Mouse (Mus musculus) testis, postnatal 14 days (tissue): ENCODE data around the gene Aven.

Source experiments
- DNase-seq: peaks from one replicate; pipeline ENCODE4 v3.0.0; 2021; ENCODE audit warnings: low spot score

The Aven gene

DNA sequence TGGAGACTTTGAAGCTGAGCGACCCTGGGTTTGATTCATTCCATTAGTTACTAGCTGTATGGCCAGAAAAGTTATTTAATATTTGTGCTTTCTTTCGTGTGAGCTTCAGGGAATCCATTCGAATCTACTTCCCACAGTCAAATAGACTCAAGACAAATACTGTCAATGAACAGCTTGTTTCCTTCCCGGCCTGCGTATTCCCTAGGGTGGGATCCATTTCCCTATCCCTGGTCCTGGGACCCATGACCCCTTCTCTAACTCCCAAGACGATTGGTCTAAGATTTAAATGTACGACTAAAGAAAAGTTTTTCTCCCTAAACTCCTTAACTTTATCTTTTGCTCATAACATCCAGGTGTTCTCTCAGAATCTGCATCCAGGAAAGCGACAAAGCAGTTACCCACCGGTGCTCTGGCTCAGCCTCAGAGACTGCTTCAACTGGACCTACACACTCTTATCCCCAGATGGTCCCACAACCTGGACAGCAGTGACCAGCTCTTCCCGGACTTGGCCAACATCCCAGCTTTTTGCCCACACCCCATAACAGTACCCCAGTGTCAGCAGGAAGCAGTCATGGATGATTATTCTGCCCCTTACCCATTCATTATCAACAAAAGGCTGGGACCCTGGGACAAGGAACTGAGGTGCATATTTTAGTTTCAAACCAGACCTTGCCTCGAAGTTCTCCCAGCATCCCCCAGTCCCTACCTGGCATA, 2.1 kb upstream of the Aven start:
- no peak for DNase-seq

DNA sequence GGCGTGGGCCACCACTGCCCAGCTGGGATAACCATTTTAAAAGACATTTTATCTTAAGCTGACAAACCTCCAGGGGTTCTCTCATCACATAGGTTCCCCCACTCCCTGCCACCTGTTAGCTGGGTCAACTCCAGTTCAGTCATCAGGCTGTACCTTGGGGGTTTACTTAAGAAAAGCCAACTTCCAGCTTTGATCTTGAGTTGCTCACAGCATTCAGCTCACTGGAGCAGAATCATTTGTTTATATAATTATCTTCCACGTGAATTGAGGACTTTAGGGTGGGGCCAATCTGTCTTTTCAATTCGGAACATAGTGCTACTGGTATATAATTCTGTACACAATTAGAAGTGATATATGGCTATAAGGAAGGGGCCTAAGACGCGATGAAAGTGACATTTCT, 1.1 kb upstream of the Aven start:
- DNase-seq = no peak

DNA sequence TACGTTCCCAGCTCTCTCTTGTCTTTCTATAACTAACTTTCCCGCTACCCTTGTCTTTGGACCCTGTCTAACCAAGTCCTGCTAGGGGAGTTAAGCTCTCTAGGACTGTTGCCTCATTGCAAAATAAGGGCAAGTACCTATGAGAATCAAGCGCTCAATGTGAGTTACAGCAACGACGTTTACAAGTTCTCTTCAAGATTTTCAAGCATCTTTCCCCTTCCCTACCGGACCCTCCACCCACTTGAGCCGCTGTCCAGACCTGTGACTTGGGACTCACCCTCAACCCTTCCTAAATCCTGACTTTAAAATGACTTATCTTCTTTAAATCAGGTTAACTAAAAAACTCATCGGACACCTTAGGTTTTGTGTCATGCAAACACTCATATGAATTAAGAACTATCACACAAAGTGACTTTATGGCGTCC, 321 bp upstream of the Aven start:
- no peak for DNase-seq

DNA sequence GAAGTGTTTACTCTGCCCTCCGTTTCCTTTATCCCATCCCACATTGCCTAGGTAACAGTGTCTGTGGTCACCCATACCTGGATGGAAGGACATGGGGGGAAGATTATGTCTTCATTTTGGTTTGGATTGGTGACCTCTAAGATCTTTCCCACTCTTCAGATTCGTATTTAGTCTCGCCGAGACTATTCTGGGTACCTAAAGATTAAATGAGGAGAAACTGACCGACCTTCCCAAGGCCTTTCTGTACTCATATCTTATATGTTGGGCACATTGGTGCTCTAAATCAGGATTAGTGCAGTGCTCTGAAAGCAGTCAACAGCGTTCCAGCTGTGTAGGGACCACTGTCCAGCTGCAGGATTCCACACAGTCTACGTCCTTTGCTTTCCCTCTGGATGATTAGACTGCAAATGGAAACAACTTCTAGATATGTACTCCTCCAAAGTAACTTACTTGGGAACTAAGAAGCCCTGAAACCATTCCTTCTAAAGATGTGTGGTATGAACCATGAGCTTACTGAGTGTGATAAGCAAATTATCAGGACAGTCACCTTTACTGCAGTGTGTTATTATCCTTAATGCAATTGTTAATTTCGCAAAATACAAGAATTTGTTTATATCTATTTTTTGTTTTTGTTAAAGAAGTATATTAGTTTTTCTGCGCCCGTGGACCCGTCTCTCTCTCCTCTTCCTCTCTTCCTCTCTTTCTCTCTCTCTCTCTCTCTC, 936 bp downstream of the Aven start:
- no peak for DNase-seq

DNA sequence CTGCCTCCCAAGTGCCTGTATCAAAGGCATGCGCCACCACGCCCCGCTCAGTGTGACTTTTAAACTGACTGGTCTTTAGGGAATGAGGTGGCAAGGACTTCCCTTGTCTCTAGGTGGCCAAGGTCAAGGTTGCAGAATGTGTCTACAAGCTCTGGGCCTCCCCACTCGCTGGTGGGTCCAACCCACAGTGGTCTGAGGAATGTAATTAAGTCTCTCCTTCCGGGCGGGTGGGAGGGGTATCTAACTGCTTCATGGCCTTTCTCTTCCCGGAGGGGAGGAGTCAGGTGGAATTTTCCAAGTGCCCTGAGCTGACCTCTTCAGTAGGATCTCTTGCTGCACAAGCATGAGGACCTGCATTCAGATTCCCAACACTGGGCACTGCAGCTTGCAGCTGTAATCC, 5.1 kb downstream of the Aven start:
- no peak for DNase-seq

DNA sequence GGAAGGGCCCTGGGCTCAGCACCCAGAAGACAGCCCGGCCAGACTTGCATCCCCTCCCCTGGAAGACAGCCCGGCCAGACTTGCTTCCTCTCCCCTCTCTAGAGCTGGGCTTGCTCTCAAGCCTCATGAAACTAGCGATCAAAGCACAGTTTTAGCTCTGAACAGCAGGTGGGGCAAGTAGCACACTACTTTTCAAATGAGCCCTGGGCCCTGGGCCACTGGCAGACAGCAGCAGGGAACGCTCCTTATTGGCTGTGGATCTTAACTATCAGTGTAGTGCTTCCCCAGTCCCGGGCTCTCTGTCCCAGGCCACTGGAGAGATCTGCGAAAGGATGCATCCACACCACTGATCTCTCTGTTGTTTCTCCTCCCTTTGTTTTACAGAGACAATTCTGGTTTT, 8.4 kb downstream of the Aven start:
- peak; percentile 54 for DNase-seq

DNA sequence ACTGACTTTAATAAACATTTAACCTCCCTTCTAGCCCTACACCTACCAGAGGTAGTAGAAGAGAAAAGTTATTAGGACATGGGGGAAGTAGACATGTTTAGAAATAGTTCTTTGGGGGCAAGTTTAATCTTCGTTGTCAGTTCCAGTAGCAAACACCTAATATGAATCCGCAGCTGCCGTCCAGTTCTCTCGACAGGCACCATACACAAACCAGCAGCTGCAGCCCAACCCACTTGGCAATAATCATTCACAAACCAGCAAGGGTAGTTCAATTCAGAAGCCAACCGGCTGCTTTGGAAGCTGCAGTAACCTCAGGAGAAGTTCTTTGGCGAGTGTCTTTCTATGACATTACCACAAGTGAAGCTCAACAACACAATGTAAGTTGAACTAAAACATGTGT, 11.2 kb downstream of the Aven start:
- DNase-seq = no peak

DNA sequence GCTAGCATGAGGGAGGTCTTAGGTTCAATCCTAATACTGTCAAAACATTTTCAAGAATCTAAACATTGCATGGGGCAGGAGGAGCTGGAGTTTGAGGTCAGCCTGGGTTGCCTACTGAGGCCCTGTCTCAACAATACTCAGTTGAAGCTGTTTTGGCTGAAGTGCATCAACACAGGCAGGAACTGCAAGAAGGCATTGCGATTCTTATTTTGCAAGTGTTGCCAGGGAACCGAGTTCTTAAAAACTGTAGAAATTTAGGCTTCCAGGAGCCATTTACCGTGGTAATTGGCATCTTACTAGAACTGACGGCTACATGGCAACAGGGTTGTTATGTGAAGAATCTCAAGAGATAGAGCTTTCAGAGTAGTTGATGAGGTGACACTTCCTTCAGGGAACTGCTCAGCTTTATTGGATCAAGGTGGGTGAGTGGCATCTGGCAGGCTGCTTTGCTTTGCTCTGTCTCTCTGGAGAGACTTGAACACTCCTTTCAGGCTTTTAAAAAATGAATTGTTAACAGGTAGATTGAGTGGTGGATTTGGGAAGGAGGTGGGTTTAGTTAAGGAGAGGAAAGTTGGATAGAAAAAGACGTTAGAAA, 14.2 kb downstream of the Aven start:
- DNase-seq = no peak

DNA sequence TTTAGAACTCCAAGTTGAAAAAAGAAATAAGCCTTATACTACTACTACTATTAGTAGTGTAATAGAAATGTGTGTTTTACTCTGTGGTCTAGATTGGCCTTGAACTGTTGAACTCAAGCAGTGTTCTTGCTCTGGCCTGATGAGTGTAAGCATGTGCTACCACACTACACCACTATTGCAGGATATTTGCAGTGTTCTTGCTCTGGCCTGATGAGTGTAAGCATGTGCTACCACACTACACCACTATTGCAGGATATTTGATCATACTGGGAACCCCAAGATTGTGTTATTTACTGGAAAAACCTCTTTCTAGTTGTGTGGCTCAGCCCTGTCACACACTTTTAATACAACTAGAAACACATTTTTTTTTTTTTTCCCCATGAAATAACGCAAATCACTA, 14.7 kb downstream of the Aven start:
- no peak for DNase-seq

DNA sequence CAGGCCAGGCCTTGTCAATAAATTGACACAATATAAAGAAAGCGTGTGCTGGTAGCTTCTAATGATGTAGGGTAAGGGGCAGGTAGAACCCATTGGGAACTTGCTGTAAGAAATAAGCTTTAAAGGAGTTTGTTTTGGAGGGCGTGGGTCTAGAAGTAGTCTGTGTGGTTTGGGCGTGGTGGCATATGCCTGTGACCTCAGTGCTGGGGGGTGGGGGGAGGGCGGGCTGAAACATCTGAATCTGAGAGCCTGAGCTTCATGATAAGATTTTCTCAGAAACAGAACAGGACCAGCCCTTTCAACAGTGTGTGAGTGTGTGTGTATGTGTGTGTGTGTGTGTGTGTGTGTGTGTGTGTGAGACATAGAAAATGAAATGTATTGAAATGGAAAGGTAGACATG, 17.4 kb downstream of the Aven start:
- DNase-seq = no peak

DNA sequence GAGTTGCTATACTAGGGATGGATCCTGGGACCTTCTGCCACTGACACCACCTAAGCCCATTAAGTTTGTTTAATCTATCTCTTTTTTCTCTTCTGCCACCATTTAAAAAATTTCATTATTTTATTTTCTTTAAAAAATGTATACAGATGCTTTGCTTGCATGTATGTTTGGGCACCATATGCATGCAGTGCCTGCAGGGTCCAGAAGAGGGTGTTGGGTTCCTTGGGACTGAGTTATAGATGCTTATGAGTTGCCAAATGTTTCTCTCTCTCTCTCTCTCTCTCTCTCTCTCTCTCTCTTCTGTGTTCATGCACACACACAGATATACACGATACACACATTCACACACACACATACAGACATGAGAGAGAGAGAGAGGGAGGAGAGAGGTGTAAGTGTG, 20.3 kb downstream of the Aven start:
- no peak for DNase-seq

DNA sequence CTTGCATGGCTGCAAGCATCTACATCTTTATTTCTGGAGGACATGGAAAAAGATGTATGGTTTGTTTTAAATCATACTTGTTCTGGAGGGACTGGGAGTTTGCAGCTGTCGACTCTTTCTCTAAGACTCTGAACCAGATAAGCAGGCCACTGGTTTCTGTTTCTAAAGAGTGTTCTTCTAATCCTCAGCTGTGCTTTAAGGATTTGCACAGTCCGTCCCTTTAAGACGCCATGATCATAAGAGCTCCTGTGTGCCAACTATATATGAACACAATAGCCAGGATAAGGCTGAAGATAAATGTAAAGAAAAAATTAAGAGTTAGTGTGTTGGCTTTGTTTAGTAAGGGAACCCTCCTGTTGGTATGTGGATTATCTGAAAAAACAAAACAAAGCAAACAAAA, 24.0 kb downstream of the Aven start:
- no peak for DNase-seq

DNA sequence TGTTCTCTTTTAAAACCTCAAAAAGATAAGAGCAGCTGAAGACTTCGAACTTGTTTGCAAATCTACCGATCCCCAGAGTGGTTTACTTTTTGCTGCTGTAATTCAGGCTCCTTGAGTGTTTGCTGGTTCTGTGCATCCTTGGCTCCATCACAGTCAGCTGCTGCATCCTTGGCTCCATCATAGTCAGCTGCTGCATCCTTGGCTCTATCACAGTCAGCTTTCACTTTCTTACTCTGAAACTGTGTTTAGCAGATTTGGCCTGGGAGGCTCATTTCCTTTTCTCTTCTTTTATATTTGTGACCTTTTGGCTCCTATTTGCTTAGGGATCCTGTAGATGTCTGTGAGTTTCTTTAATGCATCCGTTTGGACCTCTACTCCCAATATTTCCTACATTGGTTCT, 24.5 kb downstream of the Aven start:
- DNase-seq = no peak

DNA sequence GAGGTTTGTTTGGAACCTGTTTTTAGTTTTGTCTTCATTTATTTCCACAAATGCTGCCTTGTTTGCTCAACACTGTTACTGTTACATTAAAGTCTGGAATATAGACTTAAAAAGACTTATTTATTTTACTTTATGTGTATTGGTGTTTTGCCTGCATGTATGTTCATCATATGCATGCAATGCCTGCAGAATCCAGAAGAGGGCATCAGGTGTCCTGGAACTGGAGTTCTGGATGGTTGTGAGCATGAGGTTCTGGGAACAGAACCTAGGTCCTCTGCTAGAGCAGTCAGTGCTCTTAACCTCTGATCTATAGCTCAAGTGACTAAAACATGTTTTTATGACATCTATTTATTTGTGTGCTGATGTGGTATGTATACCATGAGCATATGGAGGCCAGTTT, 25.8 kb downstream of the Aven start:
- DNase-seq = no peak

DNA sequence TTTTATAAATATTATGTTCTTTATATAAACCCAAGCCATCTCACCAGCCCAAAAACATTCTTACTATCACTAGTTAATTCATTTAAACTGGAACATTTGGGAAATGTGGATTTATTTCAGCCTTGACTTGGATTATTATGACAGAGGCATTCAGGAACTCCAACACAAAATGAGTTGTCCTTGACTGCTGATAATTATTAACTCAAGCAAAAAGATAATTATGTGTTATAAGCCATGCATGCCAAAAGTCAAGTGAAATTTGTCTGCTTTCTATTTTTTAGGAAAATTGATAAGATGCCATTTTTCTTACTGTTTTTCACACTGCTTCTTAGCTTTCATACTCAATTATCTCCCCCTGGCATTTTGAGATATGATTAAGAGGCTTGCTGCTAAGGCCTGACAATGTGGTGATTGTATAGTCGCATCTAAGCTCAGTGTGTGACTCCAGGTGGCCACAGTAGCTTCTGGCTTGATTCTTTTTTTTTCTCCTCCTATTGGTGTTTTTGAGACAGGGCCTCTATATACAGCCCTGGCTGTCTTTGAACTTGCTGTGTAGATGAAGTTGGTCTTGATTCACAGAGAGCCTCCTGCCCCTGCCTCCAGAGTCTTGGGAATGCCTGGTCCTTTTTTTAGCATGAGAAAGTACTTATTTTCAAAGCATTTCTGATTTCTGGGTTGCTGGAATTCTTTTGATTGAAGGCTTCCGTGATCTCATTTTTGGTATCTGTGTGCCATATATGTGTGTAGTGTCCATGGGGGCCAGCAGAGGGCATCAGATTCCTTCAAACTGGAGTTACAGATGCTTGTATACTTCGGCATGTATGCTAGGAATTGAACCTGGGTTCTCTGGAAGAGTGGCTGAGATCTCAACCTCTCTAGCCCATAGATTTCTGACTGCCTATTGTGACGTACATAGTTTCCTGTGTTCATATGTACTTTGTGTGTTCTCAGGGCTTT, 28.0 kb downstream of the Aven start:
- no peak for DNase-seq

DNA sequence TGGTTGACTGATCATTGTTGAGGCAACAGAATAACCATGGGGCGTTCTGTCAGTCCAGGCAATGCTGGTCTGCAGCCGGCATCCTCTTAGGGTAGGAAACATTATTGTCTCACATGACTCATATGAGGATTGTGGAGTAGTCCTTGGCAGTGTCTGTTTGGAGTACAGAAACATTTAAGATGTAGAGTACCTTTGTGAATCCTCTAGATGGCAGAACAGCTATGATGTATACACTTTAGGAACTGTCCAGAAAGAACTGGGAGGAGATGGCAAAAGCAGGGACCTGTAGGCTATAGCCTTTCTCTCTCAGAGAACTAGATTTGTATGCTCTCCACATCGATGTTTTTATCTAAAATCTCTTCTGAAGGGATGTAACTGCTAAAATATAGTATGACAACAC, 34.2 kb downstream of the Aven start:
- DNase-seq = no peak

DNA sequence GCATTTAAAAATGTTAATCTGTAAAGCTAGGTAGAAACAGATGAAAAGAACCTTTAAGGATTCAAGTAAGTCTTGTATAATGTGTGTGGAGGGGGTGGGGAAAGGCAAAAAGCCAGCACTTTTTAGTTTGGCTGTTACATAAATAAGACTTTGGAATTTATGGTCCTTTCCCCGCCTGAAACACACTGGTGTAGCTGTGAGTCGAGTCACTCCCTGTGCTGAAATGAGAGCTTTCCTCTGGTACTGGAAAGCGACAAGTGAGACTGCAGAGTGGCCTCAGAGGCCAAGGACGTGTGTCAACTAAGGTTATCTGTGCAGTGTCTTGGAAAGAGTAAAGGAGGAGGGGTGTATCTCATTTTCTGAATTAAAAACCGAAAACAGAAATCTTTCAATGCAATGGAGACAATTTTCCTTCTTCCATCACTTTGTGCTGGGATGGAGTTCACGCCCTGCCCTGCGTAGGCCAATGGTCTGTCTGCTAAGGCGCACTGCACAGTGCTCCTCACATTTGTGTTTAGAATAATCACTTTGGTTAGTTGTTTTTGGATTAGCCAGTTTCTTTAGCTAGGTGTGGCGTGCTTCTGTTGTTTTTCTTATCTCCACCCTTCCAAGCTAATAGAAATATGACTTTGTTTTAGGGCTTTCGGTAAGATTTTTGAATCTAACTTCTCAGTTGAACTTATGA, 40.2 kb downstream of the Aven start:
- DNase-seq = no peak

DNA sequence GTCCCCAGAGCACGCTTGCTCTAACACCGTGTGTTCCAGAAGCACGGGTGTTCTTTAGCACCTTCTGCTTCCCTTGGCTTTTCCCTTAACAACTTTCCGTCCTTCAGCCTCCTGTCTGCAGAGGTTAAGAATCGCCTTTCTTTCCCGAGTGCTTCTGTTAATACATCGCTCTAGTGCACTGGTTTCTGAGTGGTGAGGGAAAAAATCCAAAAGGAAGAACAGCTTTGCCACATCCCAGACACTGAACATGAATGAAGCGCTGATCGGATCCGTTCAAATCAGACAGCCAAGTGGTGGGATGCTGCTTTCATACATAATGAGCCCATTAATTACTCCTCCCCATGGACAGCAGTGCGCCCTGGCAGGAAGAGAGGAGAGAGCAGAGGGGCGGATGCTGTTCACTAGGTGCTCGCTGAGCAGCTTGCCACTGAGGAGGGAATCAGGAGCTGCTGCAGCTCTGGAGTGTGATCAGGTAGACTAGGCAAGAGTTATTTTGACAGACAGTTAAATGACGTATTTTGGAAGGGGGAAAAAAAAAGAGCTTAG, 42.0 kb downstream of the Aven start:
- no peak for DNase-seq

DNA sequence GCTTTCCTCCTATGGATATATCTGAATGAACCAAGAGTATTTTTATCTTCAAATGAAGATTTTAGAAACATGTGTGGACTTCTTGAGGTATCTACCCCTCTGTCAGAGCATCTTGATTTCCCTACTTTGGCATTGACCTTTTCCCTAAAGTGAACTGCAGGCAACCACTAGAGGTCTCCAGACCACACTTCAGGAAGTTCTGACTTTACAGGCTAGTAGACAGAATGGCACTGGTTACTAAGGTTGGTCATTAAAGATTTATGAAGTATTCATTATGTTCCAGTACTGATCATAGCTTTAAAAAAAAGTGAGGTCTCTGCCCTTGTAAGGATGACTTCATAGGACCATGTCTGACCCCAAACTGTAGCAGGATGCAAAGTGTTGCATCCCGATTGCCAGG, 46.0 kb downstream of the Aven start:
- DNase-seq = no peak

DNA sequence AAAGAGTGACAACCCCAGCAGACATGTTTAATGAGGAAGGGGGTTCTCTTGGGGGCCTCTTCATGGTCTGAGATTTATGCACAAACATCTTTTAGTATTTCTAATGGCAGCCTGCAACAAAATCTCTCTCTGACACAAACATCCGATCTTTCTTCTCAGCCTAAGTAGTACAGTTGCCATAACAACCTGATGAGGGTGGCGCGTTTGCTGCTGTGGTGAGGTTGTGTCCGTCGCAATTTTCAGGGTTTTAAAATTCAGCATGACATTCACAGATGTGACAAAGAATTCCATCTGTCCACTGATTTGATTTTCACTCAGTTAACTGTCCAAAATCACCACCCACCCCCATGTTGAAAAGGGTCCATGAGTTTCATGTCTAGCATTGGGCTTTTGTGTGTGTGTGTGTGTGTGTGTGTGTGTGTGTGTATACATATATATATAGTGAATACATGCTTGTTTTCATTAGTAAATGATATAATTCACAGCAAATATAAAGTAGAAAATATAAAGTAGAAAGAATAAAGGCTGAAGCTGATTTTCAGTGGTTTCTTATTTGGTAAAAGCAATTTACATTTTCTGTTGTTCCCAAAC, 49.0 kb downstream of the Aven start:
- no peak for DNase-seq

DNA sequence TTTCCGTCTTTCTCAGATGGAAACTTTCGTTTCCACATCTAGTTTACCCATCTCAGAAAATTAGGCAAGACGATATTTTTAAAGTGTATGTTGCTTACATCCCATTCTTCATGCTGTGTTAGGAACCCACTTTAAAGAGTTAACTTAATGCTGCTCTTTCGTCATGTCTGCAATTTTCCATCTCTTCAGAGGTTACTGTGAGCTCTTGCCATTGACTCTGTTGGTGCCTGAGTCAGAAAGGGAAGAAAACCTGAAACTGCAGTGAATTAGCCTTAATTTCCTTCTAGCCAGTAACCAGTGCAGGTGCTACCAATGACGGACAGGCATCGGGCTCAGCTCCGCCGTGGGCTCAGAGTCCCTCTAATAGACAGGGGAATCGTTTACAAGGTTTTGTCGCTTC, 63.8 kb downstream of the Aven start:
- no peak for DNase-seq
